Mouse (Mus musculus) ZHBTc4 (cell line): ENCODE data around the gene Spef1.

Experiments
- DNase-seq: peaks from one replicate; pipeline ENCODE4 v3.0.0-alpha.2; 2011; ENCODE audit warnings: low read depth, low spot score

Gene Spef1

DNA sequence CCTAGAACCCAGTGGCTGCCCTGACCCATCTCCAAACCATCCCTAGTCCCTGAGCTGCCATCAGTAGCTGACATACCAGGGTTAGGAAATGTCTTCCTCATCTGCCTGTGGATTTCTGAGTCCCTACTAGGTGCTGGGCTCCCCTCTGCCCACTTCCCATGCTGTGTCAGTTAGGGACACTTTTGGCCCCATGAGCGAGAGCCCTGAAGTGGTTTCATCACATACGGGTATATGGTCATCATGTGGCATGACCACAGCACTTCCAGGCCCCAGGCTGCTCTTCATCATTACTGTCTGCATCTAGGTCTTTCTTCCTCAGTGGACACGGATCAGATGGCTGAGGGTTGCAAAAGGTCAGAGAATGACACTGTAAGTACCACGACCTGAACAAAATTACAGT is 19.7 kb upstream of the Spef1 start, which contains the start of gene Ap5s1:
Ap5s1 (plus strand) TSS at position 301 of the 400 bp plus-strand sequence.
- no peak for DNase-seq

DNA sequence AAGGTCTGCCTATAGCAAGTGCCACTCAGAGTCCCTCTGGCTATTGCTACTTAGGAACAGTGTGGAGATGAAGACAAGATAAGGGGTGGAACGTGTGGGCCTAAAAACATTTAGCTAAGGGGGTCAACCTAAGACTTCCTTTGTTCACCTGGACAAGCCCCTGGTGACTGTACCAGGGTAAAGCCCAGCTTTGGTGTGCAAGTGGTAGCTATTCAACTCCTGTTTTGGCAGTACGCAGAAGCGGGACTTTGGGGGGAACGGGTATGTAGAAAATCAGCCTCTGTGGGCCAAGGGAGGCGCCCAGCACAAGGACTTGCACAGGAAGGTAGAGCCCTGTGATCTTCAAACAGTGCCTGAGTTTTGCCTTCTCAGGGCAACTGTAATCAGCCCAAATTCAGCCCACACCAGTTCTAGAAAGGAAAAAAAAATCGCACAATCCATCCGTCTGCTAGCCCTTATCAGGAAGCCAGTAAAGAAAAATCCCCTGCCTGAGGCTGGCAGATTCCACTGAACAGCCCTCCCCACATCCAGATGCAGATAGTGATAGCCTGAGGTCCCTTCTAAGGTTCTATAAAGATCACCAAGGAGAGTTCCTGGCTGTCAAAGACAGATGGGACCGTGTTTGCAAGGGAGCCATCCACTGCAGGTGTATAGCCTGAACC is 18.6 kb upstream of the Spef1 start:
- DNase-seq, result no peak

DNA sequence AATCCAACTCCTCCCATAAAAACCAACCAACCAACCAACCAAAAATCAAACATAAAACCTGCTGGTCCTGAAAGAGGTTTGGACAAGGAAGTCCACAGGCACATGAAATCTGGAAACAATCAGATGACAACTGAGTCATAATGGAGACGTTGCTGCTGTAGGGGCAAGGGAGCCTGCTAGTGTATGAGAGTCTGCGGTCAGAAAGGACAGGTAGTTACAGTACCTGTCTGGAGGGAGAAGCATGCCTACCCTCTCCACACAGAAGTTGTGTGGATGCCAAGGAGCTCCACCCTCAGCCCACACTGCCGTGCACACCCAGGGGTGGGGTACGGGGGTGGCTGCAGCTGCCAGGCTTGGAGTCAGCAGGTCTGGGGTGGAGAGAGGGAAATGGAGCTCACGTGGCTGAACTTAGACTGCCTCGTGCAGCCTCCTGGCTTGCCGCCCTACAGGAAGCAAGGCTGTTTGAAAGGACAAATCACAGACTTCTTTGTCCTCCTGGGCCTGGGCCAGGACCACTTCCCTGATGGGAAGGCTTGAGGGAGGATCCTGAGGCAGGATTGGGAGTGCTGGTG is 17.4 kb upstream of the Spef1 start:
- peak; percentile 71 for DNase-seq

DNA sequence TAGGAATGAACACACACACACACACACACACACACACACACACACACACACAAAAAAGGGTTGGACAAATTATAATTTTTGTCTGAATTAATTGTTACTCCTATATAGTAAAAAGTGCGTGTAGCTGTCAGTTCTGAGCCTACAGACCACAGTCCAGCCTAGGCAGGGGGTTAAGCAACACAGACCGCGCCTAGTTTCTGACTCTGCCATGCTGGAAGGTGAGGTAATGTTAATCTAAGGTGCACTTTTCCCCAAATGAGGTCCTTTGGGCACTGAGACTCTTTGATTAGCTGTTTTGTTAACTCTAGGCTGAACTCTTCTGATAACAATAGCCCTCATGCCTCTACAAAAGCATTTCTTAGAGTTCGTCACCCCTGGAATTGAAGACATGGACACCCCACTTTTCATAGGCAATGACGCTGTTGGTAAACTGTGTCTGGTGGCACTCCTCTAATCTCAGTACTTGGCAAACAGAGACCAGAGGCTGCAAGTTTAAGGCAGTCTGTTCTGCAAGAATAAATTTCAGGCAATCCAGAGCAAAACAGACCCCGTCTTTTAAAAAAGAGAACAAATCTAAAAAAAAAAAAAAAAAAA is 16.8 kb upstream of the Spef1 start:
- DNase-seq, result no peak

DNA sequence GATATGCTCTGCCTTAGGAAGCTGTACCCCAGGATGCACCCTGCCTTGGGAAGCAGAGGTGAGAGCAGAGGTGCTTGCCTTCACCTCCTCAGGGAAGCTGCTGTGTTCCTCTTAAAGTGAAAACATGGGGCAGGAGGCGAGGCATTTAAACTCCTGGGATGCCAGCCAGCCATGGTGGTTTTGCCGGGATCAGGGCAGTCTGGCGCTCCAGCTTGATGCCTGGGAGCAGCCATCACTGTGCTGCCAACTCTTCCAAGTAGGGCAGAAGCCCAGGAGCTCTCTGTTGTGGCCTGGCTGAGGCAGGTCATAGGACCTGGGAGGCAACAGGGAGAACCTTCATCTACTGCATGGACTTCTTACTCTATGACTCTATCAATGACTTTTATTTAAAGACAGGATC is 14.2 kb upstream of the Spef1 start:
- DNase-seq, result no peak

DNA sequence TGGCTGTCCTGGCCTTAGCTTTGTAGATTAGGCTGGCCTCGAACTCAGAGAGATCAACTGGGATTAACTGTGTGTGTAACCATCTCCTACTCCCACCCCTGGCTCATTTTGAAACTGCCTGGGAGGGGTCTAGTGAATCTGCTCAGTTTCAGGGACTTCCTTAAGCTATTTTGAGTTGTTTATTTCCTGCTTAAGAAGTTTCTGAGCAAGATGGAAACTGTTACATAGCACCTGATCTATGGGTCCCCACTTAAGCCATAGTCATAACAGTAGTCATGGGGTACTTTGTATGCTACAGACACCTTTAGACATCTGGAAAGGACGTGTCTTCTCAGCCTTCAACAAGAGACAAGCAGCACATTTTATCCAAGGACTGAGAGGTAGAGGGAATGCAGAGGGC is 13.6 kb upstream of the Spef1 start:
- no peak for DNase-seq

DNA sequence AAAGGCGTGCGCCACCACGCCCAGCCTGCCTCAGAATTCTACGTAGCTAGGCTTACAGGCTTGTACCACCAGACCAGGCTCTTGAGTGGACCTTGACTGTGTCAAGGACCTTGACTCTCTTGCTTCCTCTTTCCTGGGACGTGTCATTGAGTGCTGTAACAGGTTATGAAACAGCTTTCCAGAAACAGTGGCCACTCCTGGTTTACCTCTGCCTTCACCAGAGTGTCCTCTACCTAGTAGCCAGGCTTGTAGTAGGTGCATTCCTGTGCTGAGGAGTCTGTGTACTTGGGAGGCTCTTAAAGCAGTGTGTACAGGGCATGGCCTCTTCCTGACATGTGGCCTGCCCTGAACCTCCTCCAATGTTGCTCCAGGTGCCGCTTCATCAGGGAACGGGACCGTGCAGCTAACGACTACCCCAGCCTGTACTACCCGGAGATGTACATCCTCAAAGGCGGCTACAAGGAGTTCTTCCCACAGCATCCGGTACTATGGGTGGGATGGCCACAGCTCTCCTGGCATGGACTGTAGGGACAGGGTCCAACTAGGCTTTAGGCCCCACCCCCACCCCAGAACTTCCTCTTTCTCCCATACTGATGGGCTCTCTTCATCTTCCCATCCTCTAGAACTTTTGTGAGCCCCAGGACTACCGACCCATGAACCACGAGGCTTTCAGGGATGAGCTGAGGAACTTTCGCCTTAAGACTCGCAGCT is 9.7 kb upstream of the Spef1 start:
- no peak for DNase-seq

DNA sequence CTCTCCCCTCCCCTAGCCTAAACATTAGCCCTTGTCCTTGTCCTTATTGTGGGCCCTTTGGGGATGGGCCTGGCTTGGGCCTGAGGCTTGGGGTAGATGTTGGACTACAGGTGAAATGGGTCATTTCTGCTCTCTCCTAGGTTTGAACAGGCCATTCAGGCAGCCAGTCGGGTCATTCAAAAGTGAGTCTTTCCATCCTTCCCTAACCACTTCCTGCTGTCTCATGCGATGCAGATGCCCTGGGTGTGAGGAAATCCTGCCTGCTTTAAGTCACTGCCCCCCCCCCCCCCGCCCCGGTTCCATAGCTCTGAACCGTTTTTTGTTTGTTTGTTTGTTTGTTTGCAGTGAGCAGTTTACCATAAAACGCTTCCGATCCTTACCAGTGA is 3.9 kb upstream of the Spef1 start:
- no peak for DNase-seq

DNA sequence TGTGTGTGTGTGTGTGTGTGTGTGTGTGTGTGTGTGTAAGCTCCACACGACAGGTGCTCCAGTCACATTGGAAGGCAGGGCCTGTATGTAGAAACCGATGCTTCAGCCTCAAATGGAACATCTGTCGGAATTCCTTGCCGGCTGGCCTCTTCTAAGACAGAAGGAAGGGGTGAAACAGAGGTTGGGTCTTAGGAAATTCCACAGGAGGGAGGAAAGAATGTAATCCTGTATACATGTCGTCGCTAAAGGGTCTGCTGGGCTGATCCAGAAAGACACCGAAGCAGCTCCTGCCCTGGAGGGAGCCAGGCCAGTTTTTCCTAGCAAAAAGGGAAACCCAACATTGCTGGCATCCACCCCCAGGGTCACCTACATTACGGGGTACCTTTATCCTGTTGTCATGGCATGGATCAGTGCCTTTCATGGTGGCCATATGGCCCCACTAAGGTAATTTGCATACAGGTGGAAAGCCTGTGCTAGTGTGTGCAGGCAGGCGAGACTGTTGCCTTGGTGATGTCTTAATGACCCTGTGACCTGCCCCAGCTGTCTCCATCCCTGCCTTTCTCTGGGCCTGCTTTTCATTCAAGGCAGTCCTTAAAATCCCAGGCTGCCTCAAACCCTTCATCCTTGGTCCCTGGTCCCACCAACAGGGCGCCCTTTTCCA is 3.4 kb upstream of the Spef1 start:
- DNase-seq, result peak; percentile 41

DNA sequence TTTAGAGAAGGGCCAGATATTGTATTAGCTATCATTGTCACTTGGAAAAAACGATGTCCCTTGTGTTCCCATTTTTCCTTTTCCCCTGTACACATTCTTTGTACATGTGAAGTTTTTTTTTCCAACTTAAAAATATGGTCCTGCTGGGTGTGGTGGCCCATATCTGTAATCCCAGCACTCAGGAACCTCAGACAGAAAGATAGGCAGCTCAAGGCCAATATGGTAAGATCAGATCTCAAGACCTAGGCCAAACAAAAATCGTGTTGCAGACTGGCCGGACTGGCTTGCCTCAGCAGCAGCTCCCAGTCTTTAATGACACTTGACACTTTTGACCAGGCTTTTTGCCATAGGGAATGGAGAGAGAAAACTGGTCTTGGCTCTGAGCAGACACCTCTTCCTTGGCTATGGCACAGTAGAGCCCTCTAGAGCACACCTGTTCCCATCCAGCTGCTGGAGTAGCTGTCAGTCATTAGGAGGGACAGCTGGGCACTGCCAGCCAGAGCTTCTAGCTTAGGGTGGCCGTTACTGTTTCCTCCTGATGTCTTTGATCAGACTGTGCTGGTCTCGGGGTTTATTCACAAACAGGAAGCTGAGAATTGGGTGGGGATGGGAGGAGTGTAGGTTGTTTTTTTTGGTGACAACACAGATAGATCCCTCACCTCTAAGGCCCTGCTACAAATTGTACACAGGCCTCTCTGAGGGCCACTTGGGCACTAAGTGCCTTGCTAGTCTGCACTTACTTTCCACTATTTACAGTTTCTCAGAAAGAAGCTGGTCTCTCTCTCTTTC is 2.6 kb upstream of the Spef1 start:
- DNase-seq, result no peak

DNA sequence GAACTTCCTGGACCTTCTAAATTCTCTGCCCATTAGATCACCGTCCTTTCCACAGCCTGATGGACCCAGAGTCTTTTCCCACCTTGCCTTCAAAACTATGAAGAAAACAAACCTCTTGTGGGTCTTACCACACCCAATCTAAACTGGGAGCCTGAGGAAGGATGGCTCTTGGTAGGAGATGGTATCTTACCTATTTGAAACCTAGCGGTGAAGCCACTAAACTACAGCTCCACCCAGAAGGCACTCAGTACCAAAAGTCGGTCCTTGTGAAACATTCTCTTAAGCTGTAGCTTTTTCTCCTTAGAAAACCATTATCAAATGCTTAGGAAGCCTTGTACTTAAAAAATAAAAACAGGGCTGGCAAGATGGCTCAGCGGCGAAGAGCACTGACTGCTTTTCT is 1.2 kb upstream of the Spef1 start:
- DNase-seq, result no peak

DNA sequence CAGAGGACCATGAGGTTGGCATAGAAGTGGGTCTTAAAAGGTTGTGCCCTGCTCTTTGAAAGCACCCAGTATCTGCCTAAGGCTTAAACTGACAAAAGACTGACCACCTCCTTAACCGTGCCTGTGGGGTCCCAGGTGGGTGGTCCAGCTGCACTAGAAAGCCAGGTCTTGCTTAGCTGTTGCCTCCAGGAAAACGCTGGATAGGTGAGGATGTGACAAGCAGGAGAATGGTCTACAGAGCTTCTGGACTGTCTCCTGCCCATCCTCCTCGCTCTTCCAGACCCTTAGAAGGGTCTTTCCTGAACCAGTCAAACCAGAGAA is 480 bp upstream of the Spef1 start:
- DNase-seq, result no peak

DNA sequence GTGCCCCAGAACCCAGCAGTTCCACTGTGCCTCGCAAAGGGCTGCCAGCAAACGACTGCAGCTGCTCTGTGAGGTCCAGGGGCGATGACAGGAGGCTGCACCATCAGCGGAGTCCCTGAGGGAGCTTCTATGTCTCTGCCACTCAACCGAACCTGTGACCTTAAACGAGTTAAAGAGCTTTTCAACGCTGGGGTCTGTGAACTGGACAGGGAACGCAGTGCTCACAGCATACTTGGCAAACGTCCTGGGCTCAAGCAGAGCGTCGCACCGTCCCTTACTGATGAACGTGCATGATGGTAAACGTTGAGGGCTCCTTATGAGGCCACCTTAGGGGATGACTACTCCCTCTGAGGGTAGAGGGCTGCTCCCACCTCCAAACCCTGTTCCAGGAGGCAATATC is 739 bp downstream of the Spef1 start:
- DNase-seq, result no peak

DNA sequence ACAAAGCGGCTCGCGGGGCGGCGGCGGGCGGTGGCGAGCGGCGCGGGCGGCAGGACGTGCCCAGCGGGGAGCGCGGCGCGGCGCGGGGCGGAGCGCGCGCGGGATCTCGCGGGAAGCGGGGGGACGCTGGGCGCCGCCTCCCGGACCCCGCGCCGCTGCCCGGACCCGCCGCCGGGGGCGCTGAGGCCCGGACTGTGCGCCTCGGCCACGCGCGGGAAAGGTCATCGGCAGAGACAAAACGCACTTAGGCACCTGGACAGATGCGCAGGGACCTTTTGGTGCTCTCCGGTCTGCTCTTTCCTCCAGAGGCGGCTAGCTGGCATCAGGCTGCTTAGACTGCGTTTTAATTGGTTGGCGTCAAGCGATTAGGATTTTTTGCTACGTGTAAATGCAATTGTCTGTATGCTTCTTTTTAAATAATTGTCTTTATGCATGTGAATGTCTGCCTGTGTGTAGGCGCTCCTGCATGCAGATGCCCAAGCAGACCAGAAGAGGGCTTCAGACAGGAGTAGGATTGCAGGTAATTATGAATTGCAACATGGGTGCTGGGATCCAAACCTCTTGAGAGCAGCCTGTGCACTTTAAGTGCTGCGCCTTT is 7.0 kb downstream of the Spef1 start, which contains the start of gene Cenpb:
Cenpb (minus strand) TSS at position 78 of the 598 bp plus-strand sequence.
- DNase-seq, result peak; percentile 92

DNA sequence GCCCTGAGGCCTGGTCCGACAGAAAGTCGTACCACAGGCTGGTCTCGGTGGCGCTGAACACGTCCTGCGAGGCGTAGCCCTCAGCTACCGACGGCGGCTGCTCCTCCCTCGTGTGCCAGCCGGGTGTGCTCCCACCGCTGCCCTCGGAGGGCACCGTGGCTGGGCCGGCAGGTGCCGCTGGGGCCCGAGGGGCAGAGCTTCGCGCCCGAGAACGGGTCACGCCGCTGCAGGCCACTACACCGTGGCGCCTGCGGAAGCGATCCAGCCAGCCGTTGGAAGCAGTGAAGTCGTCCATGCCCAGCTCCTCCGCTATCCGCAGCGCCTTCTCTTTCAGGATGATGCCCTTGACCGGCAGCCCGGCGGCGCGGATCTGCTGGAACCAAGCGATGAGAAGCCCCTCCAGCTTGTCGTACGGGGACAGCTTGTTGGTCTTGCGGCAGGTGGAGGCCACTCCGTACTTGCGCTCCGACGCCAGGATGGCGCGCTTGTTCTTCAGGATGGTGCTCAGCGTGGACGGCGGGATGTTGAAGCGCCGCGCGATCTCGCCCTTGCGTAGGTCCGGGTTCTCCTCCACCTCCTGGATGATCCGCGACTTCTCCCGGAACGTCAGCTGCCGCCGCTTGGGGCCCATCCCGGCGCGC is 7.7 kb downstream of the Spef1 start:
- DNase-seq, result peak; percentile 90

DNA sequence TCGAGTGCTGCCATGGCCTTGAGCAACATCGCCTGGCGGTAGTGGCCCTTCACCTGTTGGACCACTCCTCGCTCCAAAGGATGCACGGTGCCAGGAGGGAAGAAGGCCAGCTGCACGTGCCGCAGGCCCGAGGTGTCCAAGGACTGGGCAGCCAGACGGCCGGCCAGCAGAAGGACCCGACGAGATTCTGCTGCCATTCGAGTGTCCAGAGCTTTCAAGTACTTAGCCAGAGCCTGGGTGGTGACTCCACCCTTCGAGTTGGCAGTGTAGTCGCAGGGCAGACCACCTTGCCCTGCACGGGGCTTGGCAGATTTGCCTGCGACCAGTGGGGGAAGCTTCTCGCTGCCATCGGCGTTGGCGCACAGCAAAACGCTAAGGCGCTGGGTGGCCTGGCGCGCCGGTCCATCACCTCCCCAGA is 8.2 kb downstream of the Spef1 start:
- DNase-seq, result no peak

DNA sequence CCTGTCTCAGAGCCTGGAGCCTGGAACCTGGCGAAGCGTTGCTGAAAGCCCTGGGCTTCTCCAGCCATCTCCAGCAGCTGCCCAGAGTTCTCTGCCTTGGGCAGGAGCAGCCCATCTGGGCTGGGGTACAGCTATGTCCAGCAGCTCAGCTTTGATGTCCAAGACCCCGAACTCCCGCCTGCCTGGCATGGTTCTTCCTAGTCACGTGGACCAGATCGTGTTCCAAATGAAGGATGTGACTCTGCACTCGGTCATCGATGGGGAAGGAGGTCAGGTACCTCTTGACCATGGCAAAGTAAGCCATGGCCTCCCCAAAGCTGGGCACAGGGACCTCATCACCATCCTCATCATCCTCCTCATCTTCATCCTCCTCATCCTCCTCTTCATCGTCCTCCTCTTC is 9.2 kb downstream of the Spef1 start:
- no peak for DNase-seq

DNA sequence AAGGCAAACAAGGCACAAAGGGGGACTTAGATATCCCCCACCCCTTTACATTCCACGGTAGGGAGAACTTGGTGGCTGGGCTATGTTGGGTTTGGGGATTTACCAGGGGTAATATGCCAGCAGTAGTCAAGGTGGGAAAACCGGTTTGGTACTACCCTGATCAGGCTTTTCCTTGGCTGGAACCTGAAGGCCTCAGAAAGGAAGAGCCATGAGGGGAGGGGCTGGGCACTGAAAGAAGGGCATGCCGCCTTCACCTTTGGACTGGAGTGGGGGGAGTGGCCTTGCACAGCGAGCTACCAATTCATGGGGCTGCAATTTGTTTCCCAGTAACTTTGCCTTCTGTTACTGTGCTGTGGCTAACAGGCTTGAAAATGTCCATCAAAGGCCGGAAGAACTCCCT is 10.6 kb downstream of the Spef1 start:
- peak; percentile 54 for DNase-seq

DNA sequence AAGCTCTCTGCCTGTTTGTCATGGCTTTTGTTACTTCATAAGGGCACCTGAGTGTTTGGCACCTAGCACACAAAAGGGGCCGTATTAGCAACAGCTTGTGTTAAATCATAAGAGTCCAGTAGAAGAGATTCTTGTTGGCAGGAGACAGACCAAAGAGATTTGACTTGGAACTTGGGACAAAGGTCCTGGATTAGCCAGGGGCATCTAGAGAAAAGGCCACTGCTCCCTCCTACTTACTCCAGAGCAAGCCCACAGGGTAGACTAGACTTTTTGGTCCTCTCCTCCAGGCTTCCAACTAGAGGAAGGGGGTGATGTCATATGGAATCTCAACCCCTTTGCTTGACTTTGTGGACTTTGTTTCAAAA is 11.2 kb downstream of the Spef1 start:
- DNase-seq, result no peak

DNA sequence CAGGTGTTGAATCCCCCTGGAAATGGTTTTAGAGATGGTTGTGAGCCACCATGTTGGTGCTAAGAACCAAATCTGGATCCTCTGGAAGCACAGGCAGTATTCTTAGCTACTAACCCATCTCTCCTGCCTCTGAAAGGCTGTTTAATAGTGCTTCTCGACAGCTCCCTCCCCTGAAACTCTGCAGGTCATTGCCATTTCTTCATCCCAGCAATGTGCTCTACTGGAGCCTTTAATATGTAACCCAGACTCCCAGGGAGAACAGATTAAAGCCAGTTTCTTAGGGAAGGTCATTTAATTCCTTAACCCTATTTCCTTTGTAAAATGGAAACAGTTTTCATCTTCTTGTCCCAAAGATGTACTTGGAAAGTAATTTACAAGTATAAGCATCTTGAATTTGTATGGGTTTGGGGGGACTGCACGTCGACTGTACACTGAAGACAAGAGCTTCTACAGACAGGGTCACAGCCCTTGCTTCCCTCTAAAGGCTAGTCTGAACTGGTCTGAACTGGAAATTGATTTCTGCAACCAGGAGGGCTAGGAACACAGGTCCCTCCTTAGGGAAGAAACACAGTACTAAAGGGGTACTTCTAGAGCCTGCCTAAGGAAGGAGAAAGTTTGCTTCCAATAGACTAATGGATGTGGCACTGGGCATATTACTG is 11.7 kb downstream of the Spef1 start:
- DNase-seq, result peak; percentile 75
